Mouse (Mus musculus) liver, postnatal 0 days (tissue): ENCODE data around the gene Uvrag.

Source experiments
- CTCF ChIP-seq: sonication (generic); IDR thresholded peaks from 2 replicates; pipeline ENCODE4 v1.5.1; 2016; ENCODE audit warnings: antibody characterized with exemption, low read depth
- EP300 ChIP-seq: IDR thresholded peaks from 2 replicates; pipeline ENCODE4 v1.6.1; 2016; ENCODE audit warnings: antibody characterized with exemption, low read depth, mild to moderate bottlenecking

DNA sequence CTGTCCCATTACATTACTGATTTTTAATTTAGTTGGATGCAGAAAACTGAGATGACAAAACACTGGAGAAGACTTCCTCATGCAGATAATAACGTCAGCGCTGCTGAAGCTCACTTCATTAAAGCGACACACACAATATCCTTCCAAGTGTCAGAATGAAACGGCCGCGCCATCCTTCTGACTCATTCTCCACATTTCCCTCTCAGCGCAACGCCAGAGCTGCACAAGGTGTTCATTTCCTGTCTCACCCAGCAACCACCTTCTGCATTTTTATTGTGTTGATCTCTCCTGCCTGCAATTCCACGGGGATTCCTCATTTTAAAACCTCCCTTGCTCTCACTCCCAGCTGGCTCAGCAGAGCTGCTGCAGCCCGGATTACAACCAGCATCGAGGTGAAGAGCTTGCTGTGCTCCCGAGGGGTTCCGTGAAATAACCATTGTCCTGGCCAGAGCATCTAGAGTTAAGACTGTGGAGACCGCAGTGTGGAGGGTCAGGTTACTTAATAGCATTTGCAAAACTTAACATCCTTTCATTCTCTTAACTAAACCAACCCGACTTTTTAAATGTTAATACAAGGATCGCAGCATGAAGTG, 172.8 kb downstream of the Uvrag start:
- TF ChIP-seq CTCF (no peak), EP300 (no peak)
